1 mouse cellular context compared by ENCODE assay signal in the genomic region with DNA sequence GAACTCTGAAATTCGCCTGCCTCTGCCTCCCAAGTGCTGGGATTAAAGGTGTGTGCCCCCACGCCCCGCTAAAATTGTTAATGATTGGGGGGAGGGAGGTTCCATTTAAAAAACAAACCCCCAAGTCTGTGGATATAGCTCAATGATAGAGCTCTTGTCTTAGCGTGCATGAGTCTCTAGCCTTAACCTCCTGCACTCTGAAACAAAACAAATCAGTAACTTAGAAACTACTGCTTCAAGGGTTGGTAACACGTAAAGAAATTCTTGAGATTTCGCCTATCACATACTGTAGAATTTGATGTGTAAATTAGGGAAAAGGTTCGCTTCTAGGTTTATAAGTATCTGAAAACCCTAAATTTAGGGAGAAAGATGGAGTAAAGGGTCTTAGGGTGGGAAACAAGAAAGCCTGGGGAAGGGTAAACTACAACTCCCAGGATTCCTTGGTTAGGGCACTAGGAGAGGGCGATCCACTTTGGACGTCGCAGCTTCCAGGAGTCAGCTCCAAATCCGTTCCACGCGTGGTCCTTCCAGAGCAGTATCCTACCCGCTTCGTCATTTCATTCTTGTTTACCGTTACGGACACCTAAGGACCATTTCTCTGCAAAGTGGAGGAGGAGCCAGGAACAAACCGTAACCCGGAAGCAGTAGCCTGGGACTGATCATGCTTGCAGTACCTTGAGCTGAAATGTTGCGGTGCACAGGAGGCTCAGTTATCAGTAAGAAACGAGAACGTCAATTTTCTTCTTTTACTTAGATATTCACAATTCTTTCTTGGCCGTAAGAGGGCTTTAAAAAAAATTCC.
TF ChIP-seq lines count a peak whose summit lies in the region.

A gene (plus strand): TSS at position 452 of the 802 bp plus-strand sequence.

TF ChIP-seq in MEL, 35 proteins besides CTCF, POLR2A, EP300 and RAD21 (continued from another document):
- TF ChIP-seq MAX (IDR thresholded peaks at IDR 0.05; ENCODE audit: low read length) (peak; percentile 47; the same call in 1 of the 2 replicates), TCF12 (IDR thresholded peaks at IDR 0.05; ENCODE audit: low read depth, low read length) (no peak), ZKSCAN1 (IDR thresholded peaks at IDR 0.05; ENCODE audit: low read depth, low read length) (no peak), CHD1 (IDR thresholded peaks at IDR 0.05; ENCODE audit: low read depth, low read length) (no peak), ETS1 (IDR thresholded peaks at IDR 0.05; ENCODE audit: low read depth, low read length) (0 out of 2 replicates have a peak, but pooled peaks have one; percentile 37), MAFK (IDR thresholded peaks at IDR 0.05; ENCODE audit: borderline replicate concordance, low read depth, low read length) (no peak), MXI1 (IDR thresholded peaks at IDR 0.05; ENCODE audit: low read depth, low read length) (peak; percentile 61; the same call in 1 of the 2 replicates), BHLHE40 (IDR thresholded peaks at IDR 0.05; ENCODE audit: borderline replicate concordance, low read depth, low read length) (no peak), UBTF (IDR thresholded peaks at IDR 0.05; ENCODE audit: borderline replicate concordance, insufficient read depth, low read depth, low read length) (no peak), ELF1 (IDR thresholded peaks at IDR 0.05; ENCODE audit: low read depth, low read length) (peak; percentile 79), CHD2 (IDR thresholded peaks at IDR 0.05; ENCODE audit: low read length) (no peak), MEF2A (IDR thresholded peaks at IDR 0.05; ENCODE audit: extremely low read depth, insufficient replicate concordance, low read depth, low read length, poor library complexity, severe bottlenecking) (no peak), E2F4 (IDR thresholded peaks at IDR 0.05; ENCODE audit: borderline replicate concordance, low read depth, low read length) (no peak), TAL1 (IDR thresholded peaks at IDR 0.05; ENCODE audit: low read length) (no peak), ZC3H11A (IDR thresholded peaks at IDR 0.05; ENCODE audit: low read depth, low read length) (no peak), ZMIZ1 (IDR thresholded peaks at IDR 0.05; ENCODE audit: low read depth, low read length) (peak; percentile 73; the same call in 1 of the 2 replicates), KAT2A (conservative IDR thresholded peaks at IDR 0.05; ENCODE audit: low read depth, low read length) (no peak; the same call in 1 of the 2 replicates), MYC (IDR thresholded peaks at IDR 0.05; ENCODE audit: low read depth, low read length) (peak; percentile 84), ZNF384 (IDR thresholded peaks at IDR 0.05; ENCODE audit: low read depth, low read length) (no peak; the same call in 1 of the 2 replicates), GABPA (IDR thresholded peaks at IDR 0.05; ENCODE audit: low read depth, low read length) (no peak), POLR2AphosphoS5 (IDR thresholded peaks at IDR 0.05; ENCODE audit: borderline replicate concordance, low read depth, low read length) (no peak; the same call in 1 of the 2 replicates), MYB (IDR thresholded peaks at IDR 0.05; ENCODE audit: low read depth, low read length) (no peak), SIN3A (IDR thresholded peaks at IDR 0.05; ENCODE audit: low read length) (peak; percentile 26; the same call in 1 of the 2 replicates), GATA1 (IDR thresholded peaks at IDR 0.05; ENCODE audit: low read depth, low read length) (peak; percentile 64), MAZ (IDR thresholded peaks at IDR 0.05; ENCODE audit: low read depth, low read length) (no peak), JUND (IDR thresholded peaks at IDR 0.05; ENCODE audit: low read depth, low read length) (no peak)
TF ChIP-seq in MEL: peak in this region for 12.
